Mouse (Mus musculus) thymus, adult 2 months (tissue): ENCODE measurements around the gene Ccser1. TPM values are rescaled to one million over a fixed set of nuclear protein-coding genes. Genes with fewer than 3 reads are reported as not detected.

Experiments used
- DNase-seq: peaks from one replicate; pipeline ENCODE4 v3.0.0; 2021
- H3K27ac ChIP-seq: fragments of 200-500 bp; 2 replicates; pipeline ENCODE4 v1.5.1; 2012; ENCODE audit warnings: low read length, control low read depth; ENCODE audit not compliant: control insufficient read depth, insufficient read depth
- H3K27me3 ChIP-seq: fragments of 200-500 bp; 2 replicates; pipeline ENCODE4 v1.6.1; 2012; ENCODE audit warnings: mild to moderate bottlenecking, low read length, moderate library complexity, mixed read lengths; ENCODE audit not compliant: control insufficient read depth, insufficient read depth
- H3K36me3 ChIP-seq: fragments of 200-500 bp; 2 replicates; pipeline ENCODE4 v1.6.1; 2012; ENCODE audit warnings: mild to moderate bottlenecking, low read length, moderate library complexity; ENCODE audit not compliant: control insufficient read depth, insufficient read depth
- H3K4me1 ChIP-seq: fragments of 200-500 bp; replicated peaks from 2 replicates; pipeline ENCODE4 v1.6.1; 2012; ENCODE audit warnings: low read length; ENCODE audit not compliant: control insufficient read depth, insufficient read depth
- H3K4me3 ChIP-seq: fragments of 200-500 bp; 2 replicates; pipeline ENCODE4 v1.5.1; 2012; ENCODE audit warnings: mild to moderate bottlenecking, low read length, control low read depth, moderate library complexity; ENCODE audit not compliant: control insufficient read depth, insufficient read depth
- CTCF ChIP-seq: fragments of 200-500 bp; IDR thresholded peaks from 2 replicates; pipeline ENCODE4 v1.5.1; 2012; ENCODE audit warnings: mild to moderate bottlenecking, control low read depth, low read length, moderate library complexity, borderline replicate concordance; ENCODE audit not compliant: control insufficient read depth, poor library complexity, insufficient read depth; ENCODE audit errors: extremely low read depth
- POLR2A ChIP-seq: fragments of 200-500 bp; IDR thresholded peaks from 2 replicates; pipeline ENCODE4 v1.6.1; 2012; ENCODE audit warnings: mild to moderate bottlenecking, low read length, control low read depth, moderate library complexity; ENCODE audit not compliant: control insufficient read depth, poor library complexity, insufficient read depth; ENCODE audit errors: extremely low read depth
- WGBS: fragments of 180-500 bp; shearing (Covaris S2); methylation state at CpG from one replicate; pipeline ENCODE4 v1.1.7; 2018; 5-methylcytosine and 5-hydroxymethylcytosine counted together
- polyA plus RNA-seq: library from polyadenylated mRNA; depleted of rRNA; stranded (reverse); fragments of >200 nt; gene quantifications from 2 replicates; pipeline ENCODE4 v1.2.3, GENCODE M21; 2012

Ccser1 gene
- polyA plus RNA-seq, 1 experiment = 1.6 TPM

GRCm38 (mm10) chr6:61191597-61192386 lies 11.7 kb downstream of the Ccser1 start:
- 90% methylated on average over 13 of the region's 13 CpGs for WGBS

GRCm38 (mm10) chr6:61203344-61203743 lies 23.2 kb downstream of the Ccser1 start:
- H3K36me3 ChIP-seq = no peaks in the 10 kb centered on the region
- DNase-seq = no peak
- H3K27ac ChIP-seq = no peak overlapping the region
- no peaks in the 10 kb centered on the region for H3K4me1 ChIP-seq
- H3K27me3 ChIP-seq = no peaks in the 10 kb centered on the region
- WGBS = 91% methylated on average over 1 of the region's 1 CpGs
- TF ChIP-seq POLR2A (no peak), CTCF (no peak)
- H3K4me3 ChIP-seq = no peak overlapping the region

More at GRCm38 (mm10) chr6:61191597-61192386, 11.7 kb downstream of the Ccser1 start:
- Histone ChIP-seq H3K27me3 (no peaks in the 10 kb centered on the region), H3K27ac (no peak overlapping the region), H3K36me3 (no peaks in the 10 kb centered on the region), H3K4me3 (no peak overlapping the region), H3K4me1 (no peaks in the 10 kb centered on the region)
- TF ChIP-seq CTCF = no peak
- TF ChIP-seq POLR2A = no peak
- DNase-seq = no peak

- 95% methylated on average over 1 of the region's 1 CpGs for WGBS
- Histone ChIP-seq H3K27ac (no peak overlapping the region), H3K4me3 (no peak overlapping the region), H3K27me3 (no peaks in the 10 kb centered on the region), H3K36me3 (no peaks in the 10 kb centered on the region), H3K4me1 (no peaks in the 10 kb centered on the region)
- TF ChIP-seq POLR2A = no peak
- no peak for TF ChIP-seq CTCF
- no peak for DNase-seq
Measured at GRCm38 (mm10) chr6:61206042-61206441, 25.9 kb downstream of the Ccser1 start.

GRCm38 (mm10) chr6:61206619-61207018 lies 26.5 kb downstream of the Ccser1 start:
- TF ChIP-seq POLR2A (no peak), CTCF (no peak)
- no peak overlapping the region for H3K27ac ChIP-seq
- no peaks in the 10 kb centered on the region for H3K4me1 ChIP-seq
- H3K27me3 ChIP-seq = no peaks in the 10 kb centered on the region
- H3K4me3 ChIP-seq = no peak overlapping the region
- no peaks in the 10 kb centered on the region for H3K36me3 ChIP-seq
- no peak for DNase-seq
- WGBS = 92% methylated on average over 2 of the region's 2 CpGs

- H3K36me3 ChIP-seq = no peaks in the 10 kb centered on the region
- H3K4me3 ChIP-seq = no peak overlapping the region
- TF ChIP-seq POLR2A (no peak), CTCF (no peak)
- no peaks in the 10 kb centered on the region for H3K27me3 ChIP-seq
- no peak for DNase-seq
- H3K4me1 ChIP-seq = no peaks in the 10 kb centered on the region
- 96% methylated on average over 4 of the region's 4 CpGs for WGBS
- H3K27ac ChIP-seq = no peak overlapping the region
Measured at GRCm38 (mm10) chr6:61210061-61210737, 30.1 kb downstream of the Ccser1 start.

- H3K4me3 ChIP-seq = no peak overlapping the region
- H3K4me1 ChIP-seq = no peaks in the 10 kb centered on the region
- no peak overlapping the region for H3K27ac ChIP-seq
- no peak for DNase-seq
- 96% methylated on average over 8 of the region's 8 CpGs for WGBS
- TF ChIP-seq POLR2A (no peak), CTCF (no peak)
- no peaks in the 10 kb centered on the region for H3K36me3 ChIP-seq
- no peaks in the 10 kb centered on the region for H3K27me3 ChIP-seq
Measured at GRCm38 (mm10) chr6:61215705-61216104, 35.6 kb downstream of the Ccser1 start.
